Mouse (Mus musculus) liver, embryonic 14.5 days (tissue): ENCODE measurements around the gene Asb6. TPM values are rescaled to one million over a fixed set of nuclear protein-coding genes. Genes with fewer than 3 reads are reported as not detected.

Experiments
- ATAC-seq: fragments of 200-750 bp; cut with Nextera tagmentation; 2 replicates; pipeline ENCODE4 v1.8.0; 2017; ENCODE audit warnings: moderate number of reproducible peaks, mild to moderate bottlenecking, moderate library complexity; ENCODE audit not compliant: insufficient read depth
- DNase-seq, 3 experiments: peaks; one replicate each; pipeline ENCODE4 v3.0.0-alpha.2; 2012 to 2013; ENCODE audit warnings: low read depth in 3 of 3, low spot score in 3 of 3
- H3K27ac ChIP-seq: fragments of 300-500 bp; sonication (generic); 2 replicates; pipeline ENCODE4 v1.5.1; 2014; ENCODE audit warnings: moderate library complexity, mild to moderate bottlenecking, control low read depth, inconsistent platforms
- H3K27me3 ChIP-seq: fragments of 300-500 bp; sonication (generic); 2 replicates; pipeline ENCODE4 v1.6.1; 2014; ENCODE audit warnings: mild to moderate bottlenecking, low read length, moderate library complexity; ENCODE audit not compliant: control insufficient read depth, insufficient read depth
- H3K36me3 ChIP-seq: fragments of 300-500 bp; sonication (generic); replicated peaks from 2 replicates; pipeline ENCODE4 v1.6.1; 2014; ENCODE audit warnings: low read depth; ENCODE audit not compliant: control insufficient read depth, insufficient read depth
- H3K4me1 ChIP-seq, 2 experiments: fragments of 200-500 bp in 1 of 2; fragments of 300-500 bp in 1 of 2; sonication (generic) in 1 of 2; replicated peaks; 2 replicates each; pipeline ENCODE4 v1.6.1; 2012 to 2014; ENCODE audit warnings: antibody characterized with exemption in 1 of 2, inconsistent platforms in 1 of 2, low read length in 1 of 2; ENCODE audit not compliant: control insufficient read depth in 2 of 2, insufficient read depth in 2 of 2
- H3K4me2 ChIP-seq: fragments of 300-500 bp; sonication (generic); 2 replicates; pipeline ENCODE4 v1.6.1; 2014; ENCODE audit warnings: low read depth, mild to moderate bottlenecking, control low read depth, moderate library complexity
- H3K4me3 ChIP-seq, 2 experiments: fragments of 200-500 bp in 1 of 2; fragments of 300-500 bp in 1 of 2; sonication (generic) in 1 of 2; 2 replicates each; pipeline ENCODE4 v1.5.1; 2012 to 2014; ENCODE audit warnings: low read depth in 2 of 2, low read length in 2 of 2, mild to moderate bottlenecking in 2 of 2, control low read depth in 1 of 2, inconsistent platforms in 1 of 2, moderate library complexity in 1 of 2; ENCODE audit not compliant: insufficient read depth in 1 of 2
- H3K9ac ChIP-seq: fragments of 300-500 bp; sonication (generic); replicated peaks from 2 replicates; pipeline ENCODE4 v1.6.1; 2014; ENCODE audit warnings: mild to moderate bottlenecking, control low read depth, moderate library complexity
- H3K9me3 ChIP-seq: fragments of 300-500 bp; sonication (generic); 2 replicates; pipeline ENCODE4 v1.6.1; 2016; ENCODE audit warnings: low read length, mixed read lengths; ENCODE audit not compliant: control insufficient read depth
- CTCF ChIP-seq: IDR thresholded peaks from 2 replicates; pipeline ENCODE4 v1.5.1; 2016; ENCODE audit warnings: antibody characterized with exemption, low read depth, control low read depth
- EP300 ChIP-seq: IDR thresholded peaks from 2 replicates; pipeline ENCODE4 v1.6.1; 2016; ENCODE audit warnings: antibody characterized with exemption, low read depth
- WGBS: fragments of 180-500 bp; shearing (Covaris S2); extraction: QIAGEN DNeasy Blood & Tissue Kit; methylation state at CpG from one replicate; pipeline ENCODE4 v1.1.7; 2014; ENCODE audit not compliant: insufficient replicate concordance; 5-methylcytosine and 5-hydroxymethylcytosine counted together
- polyA plus RNA-seq, 2 experiments: library from polyadenylated mRNA; depleted of rRNA in 1 of 2; stranded (reverse) in 1 of 2; unstranded in 1 of 2; fragments of >200 nt; fragmentation: Nextera tagmentation in 1 of 2; extraction: Ambion mirVana in 1 of 2; gene quantifications; 2 replicates each; pipeline versions ENCODE4 v1.2.1 to v1.2.3; 2012 to 2014

Asb6 gene
- polyA plus RNA-seq, 2 experiments, result 25.9 to 27.0 TPM

DNA sequence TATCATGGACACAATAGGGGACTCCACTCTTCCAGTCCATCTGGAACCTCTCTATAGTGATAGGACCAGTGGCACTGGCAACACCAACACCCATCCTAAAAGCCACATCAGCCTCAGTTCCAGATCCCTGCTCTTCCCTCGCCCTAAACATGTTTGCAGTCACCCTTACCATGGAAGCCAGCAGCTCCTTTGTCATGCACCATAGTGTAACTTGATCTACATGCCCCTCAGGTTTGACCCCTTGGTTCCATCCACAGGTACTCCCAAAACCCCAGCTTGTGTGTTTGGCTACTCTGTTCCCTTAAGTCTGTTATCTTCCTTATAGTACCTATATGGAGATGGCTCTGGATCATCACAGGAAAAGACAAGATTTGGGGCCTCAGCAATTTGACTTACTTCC lies 13.8 kb downstream of the Asb6 start:
- H3K9ac ChIP-seq, result no peak overlapping the region

DNA sequence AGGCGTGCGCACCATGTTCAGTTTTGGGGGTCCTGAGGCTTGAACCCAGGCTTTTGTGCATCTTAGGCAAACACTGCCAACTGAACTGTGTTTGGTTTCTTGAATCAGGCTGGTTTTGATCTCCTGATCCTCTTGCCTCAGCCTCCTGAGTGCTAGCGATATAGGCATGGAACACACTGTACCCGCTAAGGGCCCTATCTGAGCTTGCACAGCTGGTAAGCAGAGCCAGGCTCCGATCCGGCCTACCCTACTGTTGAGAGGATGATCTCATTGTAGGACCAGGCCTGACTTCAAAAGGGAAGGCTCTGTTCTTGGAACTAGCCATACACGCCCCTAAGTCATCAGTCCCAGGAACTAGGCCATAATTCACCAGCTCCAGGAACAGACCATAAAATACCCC lies 19.6 kb downstream of the Asb6 start:
- no peak overlapping the region for H3K4me3 ChIP-seq
- TF ChIP-seq EP300 (no peak), CTCF (no peak)
- ATAC-seq (no peak), DNase-seq (peak in 1 of 3 experiments; percentile 55)
- H3K9me3 ChIP-seq, result no peaks in the 10 kb centered on the region
- WGBS, result 67% methylated on average over 7 of the region's 7 CpGs
- no peak overlapping the region for H3K9ac ChIP-seq
- H3K27me3 ChIP-seq, result no peaks in the 10 kb centered on the region
- H3K4me2 ChIP-seq, result no peak overlapping the region
- peaks cover 13 to 14% of the 10 kb centered on the region in 2 experiments for H3K4me1 ChIP-seq
- H3K36me3 ChIP-seq, result no peaks in the 10 kb centered on the region; the same call in 1 of the 2 replicates
- H3K27ac ChIP-seq, result no peak overlapping the region

More for the DNA sequence above, 13.8 kb downstream of the Asb6 start:
- Histone ChIP-seq H3K36me3 (peaks cover 8% of the 10 kb centered on the region), H3K4me1 (no peaks in the 10 kb centered on the region), H3K4me2 (no peak overlapping the region), H3K4me3 (no peak overlapping the region), H3K27ac (no peak overlapping the region), H3K27me3 (no peaks in the 10 kb centered on the region), H3K9me3 (no peaks in the 10 kb centered on the region)
- 81% methylated on average over 1 of the region's 1 CpGs for WGBS
- TF ChIP-seq EP300, result no peak
- TF ChIP-seq CTCF, result no peak
- ATAC-seq (no peak), DNase-seq (no peak)

DNA sequence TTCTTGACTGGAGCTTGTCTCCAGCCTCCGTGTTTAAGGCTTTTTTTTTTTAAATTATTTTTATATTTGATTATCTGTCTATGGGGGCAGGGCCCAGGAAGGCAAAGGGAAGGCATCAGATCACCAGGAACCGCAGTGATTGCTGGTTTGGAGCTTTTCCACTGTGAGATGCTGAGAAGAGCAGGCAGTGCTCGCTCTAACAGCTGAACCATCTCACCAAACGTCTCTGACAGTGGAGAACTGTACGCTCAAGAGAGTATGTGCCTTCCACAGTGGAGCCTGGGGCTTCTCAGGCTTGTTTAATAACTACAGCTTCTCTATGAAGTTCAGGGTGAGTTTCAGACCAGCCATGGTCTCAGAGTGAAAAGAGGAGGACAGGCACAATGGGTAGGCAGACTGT lies 20.6 kb downstream of the Asb6 start:
- H3K9me3 ChIP-seq, result no peaks in the 10 kb centered on the region
- 68% methylated on average over 5 of the region's 5 CpGs for WGBS
- H3K4me3 ChIP-seq, result no peak overlapping the region
- no peak for ATAC-seq
- no peaks in the 10 kb centered on the region for H3K36me3 ChIP-seq
- peak overlapping the region; percentile 3; the same call in 1 of the 2 replicates for H3K4me2 ChIP-seq
- no peak overlapping the region for H3K27ac ChIP-seq
- TF ChIP-seq EP300 (no peak), CTCF (no peak)
- no peaks in the 10 kb centered on the region for H3K27me3 ChIP-seq
- H3K9ac ChIP-seq, result no peak overlapping the region
- DNase-seq, result no peak
- H3K4me1 ChIP-seq, result peaks cover 13 to 14% of the 10 kb centered on the region in 2 experiments

DNA sequence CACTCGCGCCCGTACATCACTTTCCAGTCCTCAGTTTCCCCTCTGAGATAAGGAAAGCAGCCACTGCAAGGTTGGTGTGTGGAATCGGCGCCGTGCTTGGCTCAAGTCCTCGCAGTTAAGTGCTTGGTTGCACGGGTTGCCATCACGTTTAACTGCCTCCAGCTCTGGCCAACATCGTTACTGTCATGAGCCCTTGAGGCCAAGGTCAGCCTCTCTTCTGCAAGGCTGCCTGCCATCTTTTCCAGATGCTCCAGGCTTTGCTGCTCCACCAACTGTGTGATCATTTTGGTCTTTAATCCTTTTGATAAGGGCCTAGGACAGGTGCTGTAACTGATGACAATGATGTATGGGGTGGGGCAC lies 21.9 kb downstream of the Asb6 start:
- H3K27me3 ChIP-seq, result peaks cover 5% of the 10 kb centered on the region
- peak overlapping the region; percentile 86 for H3K4me2 ChIP-seq
- WGBS, result 0% methylated on average over 10 of the region's 10 CpGs
- H3K36me3 ChIP-seq, result no peaks in the 10 kb centered on the region
- H3K4me3 ChIP-seq, result peak overlapping the region; percentile 63 to 88
- H3K9ac ChIP-seq, result peak overlapping the region; percentile 86
- peaks cover 13 to 14% of the 10 kb centered on the region in 2 experiments for H3K4me1 ChIP-seq
- DNase-seq (no peak), ATAC-seq (no peak)
- no peaks in the 10 kb centered on the region for H3K9me3 ChIP-seq
- TF ChIP-seq EP300 (no peak), CTCF (no peak)
- peak overlapping the region; percentile 52 for H3K27ac ChIP-seq

DNA sequence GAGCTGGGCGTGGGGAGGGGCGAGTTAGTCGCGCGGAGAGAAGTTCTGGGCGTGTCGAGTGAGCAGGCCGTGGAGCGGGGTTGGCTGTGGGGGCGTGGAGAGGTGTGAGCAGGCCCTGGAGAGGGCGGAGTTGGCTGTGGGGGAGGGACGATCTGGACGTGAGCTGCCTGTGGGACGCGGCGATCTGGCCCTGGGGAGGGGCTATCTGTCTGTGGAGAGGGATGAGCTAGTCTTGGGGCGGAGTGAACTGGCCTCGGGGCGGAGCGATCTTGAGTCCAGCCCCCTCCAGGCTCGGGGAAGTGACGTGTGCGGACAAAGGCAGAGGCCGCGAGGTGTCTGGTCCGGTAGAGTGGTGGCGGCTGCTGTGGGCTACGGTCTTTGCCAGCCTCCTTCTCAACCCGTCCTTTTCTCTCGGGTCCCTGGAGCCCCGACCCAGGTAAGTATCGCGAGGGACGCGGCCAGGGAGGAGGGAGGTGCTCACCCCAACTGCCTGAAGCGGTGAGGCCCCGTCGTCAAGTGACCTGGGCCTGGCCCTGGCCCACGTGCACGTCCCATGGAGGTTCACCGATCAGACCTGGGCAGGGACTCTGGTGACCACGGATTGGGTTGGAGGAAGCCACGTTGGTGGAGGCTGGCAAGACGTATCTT lies 22.4 kb downstream of the Asb6 start, which contains the start of gene Ntmt1:
Gene Ntmt1, plus strand, starts transcription at position 179 of the 648 bp plus-strand sequence.
- peak within 1 kb of the TSS; percentile 86 for H3K4me2 ChIP-seq
- peak within 1 kb of the TSS; percentile 52 for H3K27ac ChIP-seq
- no peak for TF ChIP-seq EP300
- TF ChIP-seq CTCF, result no peak; the same call in 1 of the 2 replicates
- no peaks in the 10 kb centered on the region for H3K36me3 ChIP-seq
- H3K4me3 ChIP-seq, result peak within 1 kb of the TSS; percentile 63 to 88
- H3K9me3 ChIP-seq, result no peaks in the 10 kb centered on the region
- H3K4me1 ChIP-seq, result peaks cover 13 to 14% of the 10 kb centered on the region in 2 experiments
- ATAC-seq, result peak; percentile 98
- WGBS, result under 1% methylated on average over 44 of the region's 44 CpGs
- H3K27me3 ChIP-seq, result peaks cover 10% of the 10 kb centered on the region
- DNase-seq, result peak; percentile 98 to 99 (median 99)
- peak within 1 kb of the TSS; percentile 86 for H3K9ac ChIP-seq
